Mouse (Mus musculus): ENCODE measurements at regions not wholly inside any gene's neighbourhood (a gene's known extent, or its start where the extent isn't known, plus 50 kb on each side); places are given as distances from the start of the nearest gene placed in this dataset.
A peak's percentile ranks its signal among the peaks of the same experiment; 100 is the strongest.

- Histone ChIP-seq H3K4me1 (ENCODE audit: insufficient read depth) (peaks cover 2% of the 10 kb centered on the region; the same call in 1 of the 2 replicates), H3K9ac (no peak overlapping the region), H3K4me3 (ENCODE audit: low read depth, low read length) (no peak overlapping the region), H3K4me2 (no peak overlapping the region), H3K36me3 (ENCODE audit: insufficient read depth) (no peaks in the 10 kb centered on the region), H3K9me3 (ENCODE audit: low read depth, low read length) (no peaks in the 10 kb centered on the region), H3K27ac (ENCODE audit: low read depth) (no peak overlapping the region), H3K27me3 (ENCODE audit: insufficient read depth, low read length) (no peaks in the 10 kb centered on the region)
- no peak for ATAC-seq (ENCODE audit: insufficient read depth)
- WGBS, result 67% methylated on average over 10 of the region's 10 CpGs
- DNase-seq, result no peak
- no peak for TF ChIP-seq CTCF (IDR thresholded peaks at IDR 0.05; ENCODE audit: low read depth)
These were observed 185.4 kb downstream of the Gm826 start for GRCm38 (mm10) chr2:160148516-160148915.

- Histone ChIP-seq H3K4me3 (ENCODE audit: low read depth, low read length) (no peak overlapping the region), H3K4me2 (no peak overlapping the region), H3K4me1 (ENCODE audit: insufficient read depth) (no peaks in the 10 kb centered on the region), H3K36me3 (ENCODE audit: insufficient read depth) (no peaks in the 10 kb centered on the region), H3K27me3 (ENCODE audit: insufficient read depth, low read length) (no peaks in the 10 kb centered on the region), H3K9me3 (ENCODE audit: low read depth, low read length) (no peaks in the 10 kb centered on the region), H3K9ac (no peak overlapping the region), H3K27ac (ENCODE audit: low read depth) (no peak overlapping the region)
- no peak for DNase-seq
- no peak for ATAC-seq (ENCODE audit: insufficient read depth)
- WGBS, result 58% methylated on average over 2 of the region's 2 CpGs
- no peak for TF ChIP-seq CTCF (IDR thresholded peaks at IDR 0.05; ENCODE audit: low read depth)
These were observed 185.9 kb downstream of the Gm826 start for GRCm38 (mm10) chr2:160148031-160148430.

GRCm38 (mm10) chr2:160140166-160140740 lies 193.7 kb downstream of the Gm826 start:
- no peak for ATAC-seq (ENCODE audit: insufficient read depth)
- Histone ChIP-seq H3K4me3 (ENCODE audit: low read depth, low read length) (no peak overlapping the region), H3K4me1 (ENCODE audit: insufficient read depth) (no peaks in the 10 kb centered on the region), H3K9me3 (ENCODE audit: low read depth, low read length) (no peaks in the 10 kb centered on the region), H3K27ac (ENCODE audit: low read depth) (no peak overlapping the region), H3K9ac (no peak overlapping the region), H3K36me3 (ENCODE audit: insufficient read depth) (no peaks in the 10 kb centered on the region), H3K27me3 (ENCODE audit: insufficient read depth, low read length) (no peaks in the 10 kb centered on the region), H3K4me2 (no peak overlapping the region)
- 61% methylated on average over 4 of the region's 4 CpGs for WGBS
- DNase-seq, result no peak
- TF ChIP-seq CTCF (IDR thresholded peaks at IDR 0.05; ENCODE audit: low read depth), result no peak

GRCm38 (mm10) chr2:160138091-160138490 lies 195.9 kb downstream of the Gm826 start:
- no peak overlapping the region for H3K4me2 ChIP-seq

GRCm38 (mm10) chr2:160131797-160132196 lies 202.2 kb downstream of the Gm826 start:
- WGBS, result 21% methylated on average over 2 of the region's 2 CpGs
- Histone ChIP-seq H3K9me3 (ENCODE audit: low read depth, low read length) (no peaks in the 10 kb centered on the region), H3K4me1 (ENCODE audit: insufficient read depth) (no peaks in the 10 kb centered on the region), H3K36me3 (ENCODE audit: insufficient read depth) (no peaks in the 10 kb centered on the region), H3K4me3 (ENCODE audit: low read depth, low read length) (no peak overlapping the region), H3K4me2 (no peak overlapping the region), H3K27me3 (ENCODE audit: insufficient read depth, low read length) (no peaks in the 10 kb centered on the region), H3K9ac (no peak overlapping the region), H3K27ac (ENCODE audit: low read depth) (no peak overlapping the region)
- DNase-seq (no peak), ATAC-seq (ENCODE audit: insufficient read depth) (no peak)
- TF ChIP-seq CTCF (IDR thresholded peaks at IDR 0.05; ENCODE audit: low read depth), result no peak

More at GRCm38 (mm10) chr2:160138091-160138490, 195.9 kb downstream of the Gm826 start:
- TF ChIP-seq CTCF (IDR thresholded peaks at IDR 0.05; ENCODE audit: low read depth), result no peak
- Histone ChIP-seq H3K4me1 (ENCODE audit: insufficient read depth) (no peaks in the 10 kb centered on the region), H3K4me3 (ENCODE audit: low read depth, low read length) (no peak overlapping the region), H3K27me3 (ENCODE audit: insufficient read depth, low read length) (no peaks in the 10 kb centered on the region), H3K27ac (ENCODE audit: low read depth) (no peak overlapping the region), H3K9me3 (ENCODE audit: low read depth, low read length) (no peaks in the 10 kb centered on the region), H3K9ac (no peak overlapping the region), H3K36me3 (ENCODE audit: insufficient read depth) (no peaks in the 10 kb centered on the region)
- 46% methylated on average over 2 of the region's 2 CpGs for WGBS
- ATAC-seq (ENCODE audit: insufficient read depth), result no peak
- no peak for DNase-seq

- no peaks in the 10 kb centered on the region for H3K27me3 ChIP-seq (ENCODE audit: insufficient read depth, low read length)
- no peak for ATAC-seq (ENCODE audit: insufficient read depth)
- H3K27ac ChIP-seq (ENCODE audit: low read depth), result no peak overlapping the region
These were observed 202.6 kb downstream of the Gm826 start for GRCm38 (mm10) chr2:160131386-160131785.

GRCm38 (mm10) chr2:160117148-160117547 lies 216.8 kb downstream of the Gm826 start:
- no peak for ATAC-seq (ENCODE audit: insufficient read depth)
- DNase-seq, result peak; percentile 22

More at GRCm38 (mm10) chr2:160131386-160131785, 202.6 kb downstream of the Gm826 start:
- H3K9me3 ChIP-seq (ENCODE audit: low read depth, low read length), result no peaks in the 10 kb centered on the region
- H3K9ac ChIP-seq, result no peak overlapping the region
- no peak overlapping the region for H3K4me2 ChIP-seq
- no peak overlapping the region for H3K4me3 ChIP-seq (ENCODE audit: low read depth, low read length)
- H3K36me3 ChIP-seq (ENCODE audit: insufficient read depth), result no peaks in the 10 kb centered on the region
- no peak for TF ChIP-seq CTCF (IDR thresholded peaks at IDR 0.05; ENCODE audit: low read depth)
- DNase-seq, result no peak
- H3K4me1 ChIP-seq (ENCODE audit: insufficient read depth), result no peaks in the 10 kb centered on the region
- WGBS, result 46% methylated on average over 2 of the region's 2 CpGs

More at GRCm38 (mm10) chr2:160117148-160117547, 216.8 kb downstream of the Gm826 start:
- no peaks in the 10 kb centered on the region for H3K9me3 ChIP-seq (ENCODE audit: low read depth, low read length)
- H3K36me3 ChIP-seq (ENCODE audit: insufficient read depth), result no peaks in the 10 kb centered on the region
- no peak for TF ChIP-seq CTCF (IDR thresholded peaks at IDR 0.05; ENCODE audit: low read depth)
- H3K27ac ChIP-seq (ENCODE audit: low read depth), result no peak overlapping the region
- no peaks in the 10 kb centered on the region for H3K27me3 ChIP-seq (ENCODE audit: insufficient read depth, low read length)
- no peak overlapping the region for H3K4me2 ChIP-seq
- no peak overlapping the region for H3K9ac ChIP-seq
- no peaks in the 10 kb centered on the region for H3K4me1 ChIP-seq (ENCODE audit: insufficient read depth)
- no peak overlapping the region for H3K4me3 ChIP-seq (ENCODE audit: low read depth, low read length)

Data from lung, embryonic 14.5 days (tissue).